Mouse (Mus musculus) C2C12 (cell line): Measurements from ENCODE around the gene Zfp69. TPM values are rescaled to one million over a fixed set of nuclear protein-coding genes. Genes with fewer than 3 reads are reported as not detected.

ENCODE experiments used
- H3K27me3 ChIP-seq: one replicate; pipeline ENCODE4 v1.6.1; 2011; ENCODE audit not compliant: control insufficient read depth, insufficient read depth, insufficient read length
- H3K36me3 ChIP-seq: one replicate; pipeline ENCODE4 v1.6.1; 2011; ENCODE audit not compliant: control insufficient read depth, insufficient read depth
- H3K4me3 ChIP-seq: one replicate; pipeline ENCODE4 v1.5.1; 2011; ENCODE audit warnings: mild to moderate bottlenecking, control low read depth; ENCODE audit not compliant: poor library complexity, insufficient read depth, severe bottlenecking
- H3K79me2 ChIP-seq: one replicate; pipeline ENCODE4 v1.6.1; 2011; ENCODE audit not compliant: control insufficient read depth, insufficient read depth
- H3K79me3 ChIP-seq: one replicate; pipeline ENCODE4 v1.6.1; 2011; ENCODE audit warnings: low read depth, control low read depth
- H3ac ChIP-seq: one replicate; pipeline ENCODE3; 2011; ENCODE audit warnings: low read depth; ENCODE audit not compliant: control insufficient read depth, insufficient read length
- CEBPB ChIP-seq: IDR thresholded peaks from one replicate; pipeline ENCODE4 v1.6.1; 2011; ENCODE audit warnings: low read depth, mild to moderate bottlenecking, control low read depth, moderate library complexity
- CTCF ChIP-seq: IDR thresholded peaks from one replicate; pipeline ENCODE4 v1.5.1; 2011; ENCODE audit not compliant: control insufficient read depth, insufficient read depth, insufficient read length
- FOSL1 ChIP-seq: IDR thresholded peaks from one replicate; pipeline ENCODE4 v1.8.0; 2011; ENCODE audit warnings: mild to moderate bottlenecking, low read length; ENCODE audit not compliant: poor library complexity, insufficient read depth, severe bottlenecking
- MAX ChIP-seq: IDR thresholded peaks from one replicate; pipeline ENCODE4 v1.6.1; 2011; ENCODE audit warnings: mild to moderate bottlenecking, control low read depth
- MYOD1 ChIP-seq: IDR thresholded peaks from one replicate; pipeline ENCODE4 v1.6.1; 2011; ENCODE audit warnings: low read depth; ENCODE audit not compliant: control insufficient read depth, insufficient read length
- MYOG ChIP-seq: IDR thresholded peaks from one replicate; pipeline ENCODE4 v1.6.1; 2011; ENCODE audit not compliant: control insufficient read depth, insufficient read length; ENCODE audit errors: extremely low read depth
- USF1 ChIP-seq: IDR thresholded peaks from one replicate; pipeline ENCODE4 v1.6.1; 2011; ENCODE audit warnings: low read depth, mild to moderate bottlenecking, control low read depth, moderate library complexity
- microRNA-seq: library from miRNA; unstranded; fragments of <30 nt; microRNA quantifications from one replicate; pipeline ENCODE4, GENCODE M21; 2019; ENCODE audit warnings: borderline microRNAs expressed
- polyA plus RNA-seq: library from polyadenylated mRNA; unstranded; fragments of >200 nt; fragmentation: generic; extraction: Trizol; gene quantifications from one replicate; pipeline ENCODE4 v1.2.1, GENCODE M21; 2012; ENCODE audit warnings: missing spikeins

Zfp69 gene
- polyA plus RNA-seq, 1 experiment: 1.1 TPM

- Histone ChIP-seq H3K36me3 (no peaks in the 10 kb centered on the region), H3ac (no peak overlapping the region), H3K79me2 (no peaks in the 10 kb centered on the region), H3K79me3 (no peaks in the 10 kb centered on the region), H3K27me3 (peaks cover 10% of the 10 kb centered on the region), H3K4me3 (no peak overlapping the region)
- TF ChIP-seq MAX (no peak), MYOG (no peak), CEBPB (no peak), CTCF (no peak), FOSL1 (no peak), USF1 (no peak), MYOD1 (no peak)
Observed at GRCm38 (mm10) chr4:120882002-120882625, 69.4 kb downstream of the Zfp69 start.

DNA sequence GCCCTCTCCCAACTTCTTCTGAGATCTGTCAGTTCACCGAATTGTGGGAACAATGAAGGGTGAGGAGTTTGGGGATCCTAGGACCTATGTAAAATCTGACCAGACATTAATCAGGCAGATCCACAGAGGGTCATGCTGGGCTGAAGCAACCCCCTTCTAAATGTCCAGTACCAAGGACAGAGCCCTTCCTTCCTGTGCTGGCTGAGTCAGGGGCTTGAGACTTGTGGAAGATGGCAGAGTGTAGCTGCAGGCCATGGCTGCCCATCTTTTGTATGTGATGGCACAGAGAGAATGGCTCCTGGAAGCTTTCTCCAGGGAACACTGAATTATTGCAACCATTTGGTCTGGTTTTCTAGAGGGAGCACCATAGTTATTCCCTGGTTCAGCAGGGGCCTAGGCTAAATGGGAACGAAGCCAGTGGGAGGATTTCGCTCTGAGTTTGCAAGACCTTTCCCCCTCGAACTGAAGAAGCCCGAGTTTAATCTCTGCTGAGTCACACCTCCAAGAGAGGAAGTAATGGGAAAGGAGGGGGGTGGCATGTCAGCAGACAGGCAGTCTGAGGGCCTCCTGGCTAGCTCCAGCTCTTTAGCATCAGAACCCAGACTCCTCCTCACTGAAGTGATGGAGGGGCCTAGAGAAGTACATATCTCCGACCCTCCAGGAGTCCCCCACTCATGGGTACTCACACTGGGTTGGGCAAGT, 70.6 kb downstream of the Zfp69 start:
- H3K36me3 ChIP-seq: no peaks in the 10 kb centered on the region
- no peak overlapping the region for H3ac ChIP-seq
- H3K27me3 ChIP-seq: peaks cover 6% of the 10 kb centered on the region
- H3K79me3 ChIP-seq: no peaks in the 10 kb centered on the region
- H3K79me2 ChIP-seq: no peaks in the 10 kb centered on the region
- H3K4me3 ChIP-seq: no peak overlapping the region
- TF ChIP-seq MYOG (no peak), USF1 (no peak), MYOD1 (no peak), CEBPB (no peak), MAX (no peak), CTCF (no peak), FOSL1 (no peak)

Small RNA genes lying within 50 kb of the gene (microRNA-seq; reads per million reads assigned to microRNA genes)
- gene Mir7015: not detected

Other genes with a start within 250 kb of the Zfp69 start
- 0.75 TPM for gene Kcnq4, start 203.1 kb downstream of the Zfp69 start, polyA plus RNA-seq
- gene Nfyc, start 120.1 kb downstream of the Zfp69 start, polyA plus RNA-seq: 71.5 TPM
- gene Rims3, start 96.9 kb downstream of the Zfp69 start, polyA plus RNA-seq: 0.01 TPM
- 14.1 TPM for gene Exo5, start 26.7 kb downstream of the Zfp69 start, polyA plus RNA-seq
- gene Smap2, start 65.5 kb upstream of the Zfp69 start, polyA plus RNA-seq: 34.3 TPM
- not detected for gene Col9a2, start 87.7 kb upstream of the Zfp69 start, polyA plus RNA-seq
- 24.8 TPM for gene Zmpste24, start 146.5 kb upstream of the Zfp69 start, polyA plus RNA-seq
- gene Tmco2, start 157.5 kb upstream of the Zfp69 start, polyA plus RNA-seq: not detected